Mouse (Mus musculus) cortical plate, adult 2 months (tissue): Measurements from ENCODE around the gene Ago3.

ENCODE experiments used
- CTCF ChIP-seq: fragments of 200-500 bp; IDR thresholded peaks from 2 replicates; pipeline ENCODE4 v1.5.1; 2011; ENCODE audit warnings: mild to moderate bottlenecking, control low read depth, low read length; ENCODE audit not compliant: insufficient read depth; ENCODE audit errors: extremely low read depth
- POLR2A ChIP-seq: fragments of 200-500 bp; IDR thresholded peaks from 2 replicates; pipeline ENCODE4 v1.6.1; 2011; ENCODE audit warnings: mild to moderate bottlenecking, low read length, control low read depth; ENCODE audit not compliant: insufficient read depth; ENCODE audit errors: extremely low read depth

DNA sequence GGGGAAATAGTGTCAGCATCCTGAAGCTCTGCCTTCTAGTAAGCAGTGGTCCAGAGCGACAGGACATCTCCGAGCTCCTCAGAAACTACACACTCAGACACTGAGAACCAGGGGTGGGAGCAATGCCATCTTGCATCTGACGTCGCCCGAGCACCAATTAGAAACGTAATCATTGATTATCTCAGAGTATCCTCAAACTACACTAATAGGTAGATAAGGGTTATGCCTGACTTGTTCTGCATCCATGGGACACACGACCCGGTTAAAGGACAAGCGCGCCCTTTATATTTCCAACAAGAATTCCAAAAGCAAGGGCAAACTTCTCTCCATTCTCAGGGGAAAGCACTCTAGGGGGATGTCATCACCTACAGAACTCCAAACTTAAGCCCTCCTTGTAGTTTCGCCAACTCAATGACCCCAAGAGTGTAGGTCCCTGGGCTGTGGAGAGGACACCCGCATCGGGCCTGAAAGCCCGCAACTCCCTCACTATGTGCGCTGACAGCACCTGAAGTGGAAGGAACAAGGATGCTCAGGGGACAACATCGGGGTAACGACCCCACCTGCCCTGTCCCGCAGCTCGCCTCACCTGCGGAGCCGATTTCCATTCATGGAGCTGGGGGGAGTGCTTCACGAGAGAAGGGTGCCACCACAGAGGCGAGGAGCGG is 542 bp downstream of the Ago3 start:
- TF ChIP-seq CTCF (no peak), POLR2A (no peak)
